ENCODE assay signal across 8 mouse cellular contexts in genomic region chr11:75588285-75588941, GRCm38 (mm10). TPM values are rescaled to one million over a fixed set of nuclear protein-coding genes. Genes with fewer than 3 reads are reported as not detected.
DNase-seq lines count a peak whose midpoint lies in the region; ATAC-seq lines count a peak whose summit lies in the region.

No protein-coding gene starts in this region.

- peak overlapping the region; percentile 94 for H3K4me2 ChIP-seq in hindbrain, embryonic 13.5 days
- H3K4me2 ChIP-seq in lung, embryonic 16.5 days (ENCODE audit: low read depth, low read length): peak overlapping the region; percentile 74
- H3K4me2 ChIP-seq in stomach, embryonic 16.5 days (ENCODE audit: low read depth, low read length): peak overlapping the region; percentile 89

- ATAC-seq in common myeloid progenitor, adult 5-6 weeks (replicated peaks; ENCODE audit: low read depth, poor library complexity, severe bottlenecking): peak; percentile 14
- peak; percentile 84 for ATAC-seq in hindbrain, embryonic 13.5 days (ENCODE audit: low FRiP score)
- ATAC-seq in lung, embryonic 16.5 days (ENCODE audit: low read depth): peak; percentile 81
- ATAC-seq in stomach, embryonic 16.5 days (ENCODE audit: insufficient read depth, low FRiP score): peak; percentile 67

- H3K9ac ChIP-seq in hindbrain, embryonic 13.5 days: peak overlapping the region; percentile 99
- H3K9ac ChIP-seq in lung, embryonic 16.5 days (ENCODE audit: low read length): peak overlapping the region; percentile 82
- H3K9ac ChIP-seq in stomach, embryonic 16.5 days (ENCODE audit: low read length): peak overlapping the region; percentile 94

- peak overlapping the region; percentile 98 for H3K4me3 ChIP-seq in hindbrain, embryonic 13.5 days
- H3K4me3 ChIP-seq in lung, embryonic 16.5 days (ENCODE audit: low read length): peak overlapping the region; percentile 78
- peak overlapping the region; percentile 86 for H3K4me3 ChIP-seq in stomach, embryonic 16.5 days (replicated peaks; ENCODE audit: low read length)

- H3K36me3 ChIP-seq in hindbrain, embryonic 13.5 days: peaks cover 22% of the 10 kb centered on the region
- peaks cover 5% of the 10 kb centered on the region for H3K36me3 ChIP-seq in lung, embryonic 16.5 days (ENCODE audit: control insufficient read depth, insufficient read depth, low read length)
- H3K36me3 ChIP-seq in stomach, embryonic 16.5 days (ENCODE audit: control insufficient read depth, insufficient read depth, low read length): no peaks in the 10 kb centered on the region

- DNase-seq in ovary, adult 18-20 months (ENCODE audit: low spot score): peak; percentile 37
- DNase-seq in ovary, postnatal 36 days (ENCODE audit: low spot score): no peak
- DNase-seq in right cerebral cortex, adult 2 months (ENCODE audit: low spot score in 2 of 2): no peak
- no peak for DNase-seq in adrenal gland, adult 18-20 months (ENCODE audit: low spot score in 2 of 2)

- H3K9me3 ChIP-seq in hindbrain, embryonic 13.5 days: no peaks in the 10 kb centered on the region
- no peaks in the 10 kb centered on the region for H3K9me3 ChIP-seq in lung, embryonic 16.5 days (ENCODE audit: control insufficient read depth, low read length)
- H3K9me3 ChIP-seq in stomach, embryonic 16.5 days (replicated peaks; ENCODE audit: control insufficient read depth, low read length): no peaks in the 10 kb centered on the region

- H3K27ac ChIP-seq in hindbrain, embryonic 13.5 days: peak overlapping the region; percentile 92
- peak overlapping the region; percentile 76 for H3K27ac ChIP-seq in lung, embryonic 16.5 days (ENCODE audit: low read length)
- H3K27ac ChIP-seq in stomach, embryonic 16.5 days (ENCODE audit: low read length): peak overlapping the region; percentile 84

- H3K4me1 ChIP-seq in hindbrain, embryonic 13.5 days (replicated peaks): peaks cover 39% of the 10 kb centered on the region
- H3K4me1 ChIP-seq in lung, embryonic 16.5 days (replicated peaks; ENCODE audit: control insufficient read depth, insufficient read depth, low read length): peaks cover 14% of the 10 kb centered on the region
- peaks cover 16% of the 10 kb centered on the region for H3K4me1 ChIP-seq in stomach, embryonic 16.5 days (ENCODE audit: control insufficient read depth, insufficient read depth, low read length)

- H3K27me3 ChIP-seq in hindbrain, embryonic 13.5 days: no peaks in the 10 kb centered on the region
- H3K27me3 ChIP-seq in lung, embryonic 16.5 days (ENCODE audit: control insufficient read depth, insufficient read depth, low read depth, low read length): no peaks in the 10 kb centered on the region
- no peaks in the 10 kb centered on the region for H3K27me3 ChIP-seq in stomach, embryonic 16.5 days (ENCODE audit: control insufficient read depth, insufficient read depth, low read length)

- 2% methylated on average over 37 of the region's 37 CpGs for WGBS in hindbrain, embryonic 13.5 days
- under 1% methylated on average over 32 of the region's 37 CpGs for WGBS in lung, embryonic 16.5 days
- WGBS in stomach, embryonic 16.5 days: under 1% methylated on average over 37 of the region's 37 CpGs

RNA-seq across cellular contexts. Expression of gene Pitpna, which starts 0.5 kb away (rescaled TPM):
- 74.6 and 76.9 TPM in 2 replicates for total RNA-seq in common myeloid progenitor, adult 5-6 weeks (2017)
- 94.8 and 101 TPM in 2 replicates for polyA plus RNA-seq in hindbrain, embryonic 13.5 days (2015; fragmentation: Nextera tagmentation; extraction: Ambion mirVana)
- 63.7 and 63.8 TPM in 2 replicates for polyA plus RNA-seq in lung, embryonic 16.5 days (2015; fragmentation: Nextera tagmentation; extraction: Ambion mirVana)
- polyA plus RNA-seq in stomach, embryonic 16.5 days (2015; fragmentation: Nextera tagmentation; extraction: Ambion mirVana): 59.1 and 63.1 TPM in 2 replicates
- 100 to 1,000 TPM; 152 to 175 TPM for total RNA-seq in adrenal gland, adult 18-20 months (2021)

RNA-seq across cellular contexts. Expression of gene Inpp5k, which starts 42.4 kb away (rescaled TPM):
- 24.0 and 36.3 TPM in 2 replicates for total RNA-seq in common myeloid progenitor, adult 5-6 weeks (2017)
- polyA plus RNA-seq in hindbrain, embryonic 13.5 days (2015; fragmentation: Nextera tagmentation; extraction: Ambion mirVana): 38.8 and 41.2 TPM in 2 replicates
- 33.8 and 35.4 TPM in 2 replicates for polyA plus RNA-seq in lung, embryonic 16.5 days (2015; fragmentation: Nextera tagmentation; extraction: Ambion mirVana)
- polyA plus RNA-seq in stomach, embryonic 16.5 days (2015; fragmentation: Nextera tagmentation; extraction: Ambion mirVana): 20.6 and 24.2 TPM in 2 replicates
- total RNA-seq in adrenal gland, adult 18-20 months (2021): 10 to 100 TPM; 24.9 to 36.9 TPM

RNA-seq across cellular contexts. Expression of gene Slc43a2, which starts 56.9 kb away (rescaled TPM):
- 6.1 and 14.4 TPM in 2 replicates for total RNA-seq in common myeloid progenitor, adult 5-6 weeks (2017)
- polyA plus RNA-seq in hindbrain, embryonic 13.5 days (2015; fragmentation: Nextera tagmentation; extraction: Ambion mirVana): 19.7 and 21.0 TPM in 2 replicates
- polyA plus RNA-seq in lung, embryonic 16.5 days (2015; fragmentation: Nextera tagmentation; extraction: Ambion mirVana): 7.2 and 7.4 TPM in 2 replicates
- polyA plus RNA-seq in stomach, embryonic 16.5 days (2015; fragmentation: Nextera tagmentation; extraction: Ambion mirVana): 4.1 and 5.0 TPM in 2 replicates
- total RNA-seq in adrenal gland, adult 18-20 months (2021): 10 to 100 TPM; 22.8 to 29.1 TPM

Comparison
In these comparisons a context has a peak if more than half of its experiments do, and no peak if none do; other contexts are left out.
1. ATAC-seq: peak in every context shown above with its lines; median percentile 84 in hindbrain, embryonic 13.5 days; 81 in lung, embryonic 16.5 days; 67 in stomach, embryonic 16.5 days; 14 in common myeloid progenitor, adult 5-6 weeks.